Mouse (Mus musculus): Measurements from ENCODE around the gene Dhrs3.

DNA sequence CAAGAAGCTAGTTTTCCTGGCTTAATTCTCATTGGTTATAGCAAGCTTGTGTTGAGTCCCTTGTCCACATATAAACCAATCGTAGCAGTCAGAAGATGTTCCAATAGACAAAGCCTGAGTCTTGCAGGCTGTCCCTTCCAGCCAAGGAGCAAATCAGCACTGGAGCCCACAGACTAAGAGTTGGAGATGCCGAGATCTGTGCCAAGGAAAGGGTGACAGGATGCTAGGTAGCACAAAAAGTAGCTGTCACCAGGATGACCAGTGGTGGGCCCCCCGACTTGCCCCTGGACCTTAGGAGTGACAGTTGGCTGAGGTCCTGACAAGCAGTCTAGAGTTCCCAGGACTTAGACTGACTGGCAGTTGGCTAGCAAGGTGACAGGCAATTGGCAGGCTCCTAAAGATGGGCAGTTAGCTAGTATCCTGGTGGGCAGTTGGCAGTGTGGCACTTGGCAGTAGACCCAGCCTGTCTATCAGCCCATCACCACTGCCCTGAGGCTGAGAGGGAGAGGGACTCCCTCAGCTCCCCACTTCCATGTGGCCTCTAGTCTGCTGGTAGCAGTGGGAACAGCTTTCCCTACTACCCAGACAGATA, 44.0 kb downstream of the Dhrs3 start:
- TF ChIP-seq POLR2A (IDR thresholded peaks at IDR 0.05; ENCODE audit: borderline replicate concordance, control insufficient read depth, low read depth, low read length): no peak
- TF ChIP-seq CTCF (IDR thresholded peaks at IDR 0.05; ENCODE audit: control insufficient read depth, insufficient read depth, low read length): no peak

Data from bone marrow, adult 2 months (tissue).